Mouse (Mus musculus) lung, postnatal 0 days (tissue): ENCODE results near the gene Lasp1. TPM values are rescaled to one million over a fixed set of nuclear protein-coding genes. Genes with fewer than 3 reads are reported as not detected.

Source experiments
- ATAC-seq: fragments of 200-750 bp; cut with Nextera tagmentation; 2 replicates; pipeline ENCODE4 v1.8.0; 2017; ENCODE audit warnings: moderate library complexity
- DNase-seq: peaks from one replicate; pipeline ENCODE4 v3.0.0-alpha.2; 2016; ENCODE audit warnings: low spot score
- H3K27ac ChIP-seq: fragments of 300-500 bp; sonication (generic); 2 replicates; pipeline ENCODE4 v1.5.1; 2014; ENCODE audit warnings: antibody characterized with exemption, mild to moderate bottlenecking, low read length, mixed read lengths
- H3K27me3 ChIP-seq: fragments of 300-500 bp; sonication (generic); replicated peaks from 2 replicates; pipeline ENCODE4 v1.6.1; 2014; ENCODE audit warnings: low read length, mixed read lengths; ENCODE audit not compliant: insufficient read depth
- H3K36me3 ChIP-seq: fragments of 300-500 bp; sonication (generic); 2 replicates; pipeline ENCODE4 v1.6.1; 2014; ENCODE audit warnings: low read length, mixed read lengths; ENCODE audit not compliant: insufficient read depth
- H3K4me1 ChIP-seq: fragments of 300-500 bp; sonication (generic); 2 replicates; pipeline ENCODE4 v1.6.1; 2014; ENCODE audit warnings: antibody characterized with exemption, low read depth, low read length, mixed read lengths; ENCODE audit not compliant: insufficient read depth
- H3K4me2 ChIP-seq: fragments of 300-500 bp; sonication (generic); replicated peaks from 2 replicates; pipeline ENCODE4 v1.6.1; 2014; ENCODE audit warnings: low read depth, mild to moderate bottlenecking, low read length, moderate library complexity, mixed read lengths
- H3K4me3 ChIP-seq: fragments of 300-500 bp; sonication (generic); 2 replicates; pipeline ENCODE4 v1.5.1; 2014; ENCODE audit warnings: low read depth, low read length
- H3K9ac ChIP-seq: fragments of 300-500 bp; sonication (generic); replicated peaks from 2 replicates; pipeline ENCODE4 v1.6.1; 2014; ENCODE audit warnings: low read depth, mild to moderate bottlenecking
- H3K9me3 ChIP-seq: fragments of 300-500 bp; sonication (generic); 2 replicates; pipeline ENCODE4 v1.6.1; 2016; ENCODE audit warnings: low read length, mixed read lengths
- CTCF ChIP-seq: IDR thresholded peaks from 2 replicates; pipeline ENCODE4 v1.5.1; 2016; ENCODE audit warnings: antibody characterized with exemption, mild to moderate bottlenecking
- EP300 ChIP-seq: IDR thresholded peaks from 2 replicates; pipeline ENCODE4 v1.6.1; 2016; ENCODE audit warnings: antibody characterized with exemption, mild to moderate bottlenecking, control low read depth
- WGBS: fragments of 180-500 bp; shearing (Covaris S2); extraction: QIAGEN DNeasy Blood & Tissue Kit; methylation state at CpG from one replicate; pipeline ENCODE4 v1.1.7; 2014; 5-methylcytosine and 5-hydroxymethylcytosine counted together
- polyA plus RNA-seq: library from polyadenylated mRNA; unstranded; fragments of >200 nt; fragmentation: Nextera tagmentation; extraction: Ambion mirVana; gene quantifications from 2 replicates; pipeline ENCODE4 v1.2.1, GENCODE M21; 2015

Lasp1 gene
- polyA plus RNA-seq, 1 experiment from 2014 or later: 96.4 TPM

GRCm38 (mm10) chr11:97874396-97874795 is 75.6 kb downstream of the Lasp1 start:
- H3K4me2 ChIP-seq: no peak overlapping the region
- H3K9me3 ChIP-seq: no peaks in the 10 kb centered on the region
- TF ChIP-seq CTCF (no peak), EP300 (no peak)
- ATAC-seq (no peak), DNase-seq (no peak)
- WGBS: 77% methylated on average over 1 of the region's 1 CpGs
- H3K36me3 ChIP-seq: no peaks in the 10 kb centered on the region
- no peak overlapping the region for H3K9ac ChIP-seq
- H3K4me1 ChIP-seq: no peaks in the 10 kb centered on the region
- no peak overlapping the region for H3K4me3 ChIP-seq
- H3K27ac ChIP-seq: no peak overlapping the region
- H3K27me3 ChIP-seq: no peaks in the 10 kb centered on the region

DNA sequence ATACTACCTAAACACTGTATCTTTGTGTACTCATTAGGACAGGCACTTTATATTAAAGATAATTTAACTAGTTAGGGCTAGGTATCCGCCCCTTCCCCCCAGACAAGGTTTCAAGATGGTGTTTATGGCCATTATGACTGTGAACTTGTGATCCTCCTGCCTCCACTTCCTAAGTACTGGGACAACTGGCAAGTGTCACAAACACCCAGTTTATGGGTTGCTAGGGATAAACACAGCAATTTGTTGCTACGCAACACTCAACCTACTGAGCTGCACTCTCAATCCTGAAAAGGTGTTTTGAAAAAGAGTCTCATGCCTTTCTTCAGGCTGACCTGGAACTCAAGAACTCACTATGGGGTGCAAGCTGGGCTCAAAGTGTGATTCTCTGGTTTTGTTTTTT is 78.5 kb downstream of the Lasp1 start:
- Histone ChIP-seq H3K27me3 (no peaks in the 10 kb centered on the region), H3K9ac (no peak overlapping the region), H3K4me1 (no peaks in the 10 kb centered on the region), H3K4me2 (no peak overlapping the region), H3K9me3 (no peaks in the 10 kb centered on the region), H3K27ac (no peak overlapping the region), H3K36me3 (no peaks in the 10 kb centered on the region), H3K4me3 (no peak overlapping the region)
- WGBS: 61% methylated on average over 2 of the region's 2 CpGs
- DNase-seq: no peak
- TF ChIP-seq CTCF (no peak), EP300 (no peak)
- ATAC-seq: no peak

DNA sequence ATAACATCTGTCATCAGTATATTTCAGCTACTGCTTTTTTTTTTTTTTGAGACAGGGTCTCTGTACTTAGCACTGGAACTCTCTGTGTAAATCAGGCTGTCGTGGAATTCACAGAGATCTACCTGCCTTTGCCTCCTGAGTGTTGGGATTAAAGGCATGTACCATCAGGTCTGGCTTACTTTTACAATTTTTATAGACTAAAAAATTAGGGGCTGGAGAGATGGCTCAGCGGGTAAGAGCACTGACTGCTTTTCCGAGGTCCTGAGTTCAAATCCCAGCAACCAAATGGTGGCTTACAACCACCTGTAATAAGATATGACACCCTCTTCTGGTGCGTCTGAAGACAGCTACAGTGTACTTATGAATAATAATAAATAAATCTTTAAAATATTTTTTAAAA is 81.6 kb downstream of the Lasp1 start:
- TF ChIP-seq CTCF: no peak
- TF ChIP-seq EP300: no peak
- whole genome bisulfite sequencing: 91% methylated on average over 4 of the region's 4 CpGs
- Histone ChIP-seq H3K9ac (no peak overlapping the region), H3K27me3 (no peaks in the 10 kb centered on the region), H3K9me3 (no peaks in the 10 kb centered on the region), H3K27ac (no peak overlapping the region), H3K4me2 (no peak overlapping the region), H3K4me1 (no peaks in the 10 kb centered on the region), H3K36me3 (no peaks in the 10 kb centered on the region), H3K4me3 (no peak overlapping the region)
- DNase-seq (no peak), ATAC-seq (no peak)

- WGBS: 4% methylated on average over 26 of the region's 26 CpGs
- no peaks in the 10 kb centered on the region for H3K27me3 ChIP-seq
- peak; percentile 70 for DNase-seq
- no peaks in the 10 kb centered on the region for H3K4me1 ChIP-seq
- peak overlapping the region; percentile 53 for H3K4me3 ChIP-seq
- peak overlapping the region; percentile 30; the same call in 1 of the 2 replicates for H3K9ac ChIP-seq
- H3K9me3 ChIP-seq: no peaks in the 10 kb centered on the region
- peak overlapping the region; percentile 72 for H3K27ac ChIP-seq
- no peaks in the 10 kb centered on the region for H3K36me3 ChIP-seq
- H3K4me2 ChIP-seq: peak overlapping the region; percentile 52
- TF ChIP-seq EP300 (no peak), CTCF (no peak)
- peak; percentile 42 for ATAC-seq
These were observed 84.7 kb downstream of the Lasp1 start for GRCm38 (mm10) chr11:97883542-97883917.

DNA sequence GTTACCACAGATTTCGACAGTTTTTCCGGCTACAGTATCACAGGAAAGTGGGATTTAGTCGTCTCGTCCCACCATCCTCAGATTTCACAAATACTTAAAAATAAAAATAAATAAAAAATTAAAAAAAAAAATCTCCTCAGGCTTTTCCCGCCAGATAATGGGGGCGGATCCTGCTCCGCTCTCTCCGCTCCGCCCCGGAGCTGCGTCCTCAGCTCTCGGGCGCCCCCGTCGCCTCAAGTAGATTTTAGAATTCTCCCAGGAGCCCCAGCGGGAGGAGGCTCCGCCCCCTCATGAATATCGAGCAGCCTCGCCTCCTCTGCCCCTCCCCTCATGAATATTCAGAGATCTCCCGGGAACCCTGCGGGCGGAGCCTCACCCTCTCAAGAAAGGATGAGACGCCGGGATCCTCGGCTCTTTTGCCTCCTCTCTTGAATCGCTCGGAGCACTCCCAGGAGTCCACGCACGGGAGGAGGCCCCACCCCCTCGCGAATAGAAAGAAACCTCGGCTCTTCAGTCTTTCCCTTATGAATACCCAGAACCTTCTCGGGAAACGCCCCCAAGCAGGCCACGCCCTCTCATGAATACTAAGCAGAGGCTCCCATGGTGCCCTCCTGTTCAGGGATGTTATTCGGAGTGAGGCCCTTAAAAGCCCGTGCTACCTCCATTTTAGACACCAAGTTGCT is 85.3 kb downstream of the Lasp1 start, which contains the start of gene Fbxo47:
Gene Fbxo47, minus strand, starts transcription at position 237 of the 683 bp plus-strand sequence.
- TF ChIP-seq EP300 (no peak; the same call in 1 of the 2 replicates), CTCF (peak; percentile 74)
- Histone ChIP-seq H3K4me3 (peak within 1 kb of the TSS; percentile 53), H3K4me2 (peak within 1 kb of the TSS; percentile 52), H3K27ac (peak within 1 kb of the TSS; percentile 82), H3K9me3 (no peaks in the 10 kb centered on the region), H3K27me3 (no peaks in the 10 kb centered on the region), H3K4me1 (no peaks in the 10 kb centered on the region), H3K36me3 (no peaks in the 10 kb centered on the region), H3K9ac (peak within 1 kb of the TSS; percentile 30)
- DNase-seq (peak; percentile 99), ATAC-seq (peak; percentile 94)
- under 1% methylated on average over 37 of the region's 37 CpGs for whole genome bisulfite sequencing

GRCm38 (mm10) chr11:97884601-97885185 is 85.9 kb downstream of the Lasp1 start:
- H3K4me2 ChIP-seq: peak overlapping the region; percentile 52
- TF ChIP-seq EP300 (no peak), CTCF (0 out of 2 replicates have a peak, but pooled peaks have one; percentile 9)
- H3K9ac ChIP-seq: no peak overlapping the region; the same call in 1 of the 2 replicates
- peak overlapping the region; percentile 82 for H3K27ac ChIP-seq
- 25% methylated on average over 7 of the region's 7 CpGs for WGBS
- H3K9me3 ChIP-seq: no peaks in the 10 kb centered on the region
- no peak for DNase-seq
- no peaks in the 10 kb centered on the region for H3K36me3 ChIP-seq
- peak overlapping the region; percentile 53 for H3K4me3 ChIP-seq
- no peaks in the 10 kb centered on the region for H3K4me1 ChIP-seq
- H3K27me3 ChIP-seq: no peaks in the 10 kb centered on the region
- ATAC-seq: no peak
